Mouse (Mus musculus) forebrain, embryonic 13.5 days (tissue): ENCODE measurements around the gene Sfswap. TPM values are rescaled to one million over a fixed set of nuclear protein-coding genes. Genes with fewer than 3 reads are reported as not detected.

Experiments
- ATAC-seq: fragments of 200-750 bp; cut with Nextera tagmentation; 2 replicates; pipeline ENCODE4 v1.8.0; 2017
- H3K27ac ChIP-seq: fragments of 300-500 bp; sonication (generic); 2 replicates; pipeline ENCODE4 v1.5.1; 2015; ENCODE audit warnings: inconsistent platforms, mild to moderate bottlenecking, moderate library complexity
- H3K27me3 ChIP-seq: fragments of 300-500 bp; sonication (generic); 2 replicates; pipeline ENCODE4 v1.6.1; 2015; ENCODE audit warnings: mild to moderate bottlenecking, inconsistent platforms
- H3K36me3 ChIP-seq: fragments of 300-500 bp; sonication (generic); 2 replicates; pipeline ENCODE4 v1.6.1; 2015; ENCODE audit warnings: mild to moderate bottlenecking, inconsistent platforms; ENCODE audit not compliant: poor library complexity, severe bottlenecking
- H3K4me1 ChIP-seq: fragments of 300-500 bp; sonication (generic); 2 replicates; pipeline ENCODE4 v1.6.1; 2015; ENCODE audit warnings: inconsistent platforms
- H3K4me2 ChIP-seq: fragments of 300-500 bp; sonication (generic); 2 replicates; pipeline ENCODE4 v1.6.1; 2015; ENCODE audit warnings: inconsistent platforms, mild to moderate bottlenecking, moderate library complexity
- H3K4me3 ChIP-seq: fragments of 300-500 bp; sonication (generic); 2 replicates; pipeline ENCODE4 v1.5.1; 2015; ENCODE audit warnings: mild to moderate bottlenecking, inconsistent platforms
- H3K9ac ChIP-seq: fragments of 300-500 bp; sonication (generic); 2 replicates; pipeline ENCODE4 v1.6.1; 2015; ENCODE audit warnings: mild to moderate bottlenecking, inconsistent platforms
- H3K9me3 ChIP-seq: fragments of 300-500 bp; sonication (generic); replicated peaks from 2 replicates; pipeline ENCODE4 v1.6.1; 2016; ENCODE audit warnings: inconsistent platforms
- WGBS: fragments of 180-500 bp; shearing (Covaris S2); methylation state at CpG from one replicate; pipeline ENCODE4 v1.1.7; 2015; 5-methylcytosine and 5-hydroxymethylcytosine counted together
- polyA plus RNA-seq: library from polyadenylated mRNA; unstranded; fragments of >200 nt; fragmentation: Nextera tagmentation; extraction: Ambion mirVana; gene quantifications from 2 replicates; pipeline ENCODE4 v1.2.1, GENCODE M21; 2015

The Sfswap gene
- polyA plus RNA-seq, 1 experiment from 2014 or later: 54.5 TPM

DNA sequence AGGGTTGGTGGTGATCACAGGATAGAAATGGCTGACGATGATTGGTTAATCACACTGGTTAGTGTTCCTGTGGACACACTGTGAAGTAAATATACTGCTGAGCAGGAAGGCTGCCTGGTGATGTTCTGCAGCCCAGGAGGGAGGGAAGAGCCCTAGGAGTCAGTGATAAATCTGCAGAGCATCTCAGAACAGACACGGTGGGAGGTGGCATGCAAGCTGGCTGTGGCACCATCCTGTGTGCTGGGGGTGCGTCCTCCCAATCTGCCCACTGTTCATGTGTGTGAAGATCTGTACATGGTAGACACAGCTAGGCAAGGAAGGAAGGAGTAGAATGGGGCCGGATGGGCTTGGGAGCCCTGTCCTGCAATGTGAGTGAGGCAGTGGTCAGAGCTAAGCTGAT is 67.6 kb downstream of the Sfswap start:
- H3K4me1 ChIP-seq: no peaks in the 10 kb centered on the region
- H3K4me3 ChIP-seq: no peak overlapping the region
- 96% methylated on average over 4 of the region's 4 CpGs for WGBS
- H3K4me2 ChIP-seq: no peak overlapping the region
- H3K27me3 ChIP-seq: no peaks in the 10 kb centered on the region
- no peak for ATAC-seq
- no peak overlapping the region for H3K27ac ChIP-seq
- H3K36me3 ChIP-seq: peaks cover 95% of the 10 kb centered on the region
- H3K9me3 ChIP-seq: no peaks in the 10 kb centered on the region
- H3K9ac ChIP-seq: no peak overlapping the region

GRCm38 (mm10) chr5:129578201-129578600 is 77.2 kb downstream of the Sfswap start:
- Histone ChIP-seq H3K9ac (no peak overlapping the region), H3K27me3 (peaks cover 20% of the 10 kb centered on the region), H3K4me1 (0 out of 2 replicates have a peak, but pooled peaks cover 3% of the 10 kb centered on the region), H3K27ac (no peak overlapping the region), H3K36me3 (no peaks in the 10 kb centered on the region), H3K4me3 (no peak overlapping the region), H3K4me2 (no peak overlapping the region), H3K9me3 (no peaks in the 10 kb centered on the region)
- ATAC-seq: no peak
- 52% methylated on average over 12 of the region's 12 CpGs for WGBS

DNA sequence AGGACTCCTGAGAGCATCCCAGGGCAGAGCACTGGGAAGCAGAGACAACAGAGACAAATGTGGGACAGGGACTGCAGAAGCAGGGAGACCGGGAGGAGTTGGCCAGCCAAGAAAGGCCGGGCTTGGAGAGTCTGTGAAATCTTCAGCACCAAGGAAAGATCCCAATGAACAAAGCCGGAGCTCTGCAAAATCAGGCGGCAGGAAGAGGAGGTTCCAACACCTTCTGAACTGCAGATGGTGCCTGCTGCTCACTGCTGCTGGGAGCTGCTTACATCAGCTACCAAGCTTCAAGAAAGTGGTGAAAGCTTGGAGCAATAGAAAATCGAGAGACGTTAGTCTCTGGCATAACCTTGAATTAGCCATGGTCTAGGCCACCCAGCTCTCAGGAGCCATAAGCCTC is 79.0 kb downstream of the Sfswap start:
- Histone ChIP-seq H3K27ac (peak overlapping the region; percentile 32), H3K4me3 (no peak overlapping the region), H3K9me3 (no peaks in the 10 kb centered on the region), H3K9ac (no peak overlapping the region), H3K4me2 (no peak overlapping the region), H3K36me3 (no peaks in the 10 kb centered on the region), H3K27me3 (peaks cover 20% of the 10 kb centered on the region), H3K4me1 (peaks cover 15% of the 10 kb centered on the region)
- no peak for ATAC-seq
- 36% methylated on average over 6 of the region's 6 CpGs for WGBS

DNA sequence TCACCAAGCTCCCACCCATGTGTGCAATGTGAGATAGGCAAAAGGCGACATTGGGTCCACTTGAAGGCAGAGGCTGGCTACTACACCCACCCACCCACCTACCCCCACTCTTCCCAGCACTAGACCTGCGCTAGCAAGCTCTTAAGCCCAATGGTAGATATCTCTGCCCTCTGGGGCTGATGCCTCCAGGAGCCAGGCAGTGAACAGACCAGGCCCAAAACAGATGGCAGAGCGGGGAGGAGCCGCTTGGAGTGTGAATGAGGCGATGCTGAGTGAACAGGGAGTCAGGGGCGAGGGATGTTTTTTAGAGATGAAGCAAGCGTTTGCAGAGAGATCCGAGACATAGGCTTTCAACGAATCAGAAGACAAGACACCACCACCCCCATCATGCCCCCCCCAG is 79.6 kb downstream of the Sfswap start:
- no peak for ATAC-seq
- H3K36me3 ChIP-seq: no peaks in the 10 kb centered on the region
- peaks cover 21% of the 10 kb centered on the region for H3K4me1 ChIP-seq
- H3K9ac ChIP-seq: no peak overlapping the region
- no peak overlapping the region for H3K4me2 ChIP-seq
- peaks cover 23% of the 10 kb centered on the region for H3K27me3 ChIP-seq
- peak overlapping the region; percentile 32 for H3K27ac ChIP-seq
- H3K4me3 ChIP-seq: no peak overlapping the region
- no peaks in the 10 kb centered on the region for H3K9me3 ChIP-seq
- WGBS: 83% methylated on average over 9 of the region's 9 CpGs

DNA sequence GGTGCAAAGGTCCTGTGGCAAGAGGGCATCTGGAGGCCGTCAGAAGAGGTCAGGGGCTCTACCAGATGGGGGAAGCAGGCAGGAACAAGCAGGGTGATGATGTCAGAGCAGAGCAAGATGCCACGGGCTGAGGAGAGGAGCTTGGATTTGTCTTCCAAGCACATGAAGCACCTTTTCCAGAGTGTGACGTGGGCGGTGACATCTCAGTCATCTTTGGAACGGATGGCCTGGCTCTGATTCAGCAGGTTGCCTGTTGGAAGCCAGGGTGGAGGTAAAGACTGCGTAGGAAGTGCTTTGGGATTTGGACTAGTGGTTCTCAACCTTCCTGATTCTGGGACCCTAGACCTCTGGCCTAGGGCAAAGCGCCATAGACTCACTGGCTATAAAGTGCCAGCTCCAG is 80.0 kb downstream of the Sfswap start:
- Histone ChIP-seq H3K4me3 (no peak overlapping the region), H3K27me3 (peaks cover 23% of the 10 kb centered on the region), H3K9ac (no peak overlapping the region), H3K9me3 (no peaks in the 10 kb centered on the region), H3K27ac (0 out of 2 replicates have a peak overlapping the region, but pooled peaks have one; percentile 32), H3K36me3 (no peaks in the 10 kb centered on the region), H3K4me1 (peaks cover 25% of the 10 kb centered on the region), H3K4me2 (no peak overlapping the region)
- 73% methylated on average over 7 of the region's 7 CpGs for WGBS
- no peak for ATAC-seq

DNA sequence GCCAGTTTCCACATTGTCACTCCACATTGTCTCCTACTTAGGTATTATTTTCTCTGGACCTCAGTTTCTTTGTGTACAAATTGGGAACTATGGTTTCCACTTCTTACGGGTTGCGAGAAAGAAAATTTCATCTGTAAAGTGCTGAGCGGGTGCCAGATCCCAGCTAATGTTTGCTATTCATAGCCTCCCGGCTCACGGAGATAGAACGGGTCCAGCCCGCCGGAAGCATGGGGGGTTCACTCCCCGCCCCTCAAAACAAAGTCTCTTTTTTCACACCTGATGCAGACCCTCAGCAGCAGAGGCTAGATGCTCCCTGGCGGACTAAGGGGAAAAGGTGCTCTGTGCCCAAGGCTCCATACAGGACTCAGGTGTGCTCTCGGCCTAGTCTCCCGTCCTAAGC is 82.3 kb downstream of the Sfswap start:
- Histone ChIP-seq H3K27ac (no peak overlapping the region), H3K4me1 (peaks cover 36% of the 10 kb centered on the region), H3K9me3 (no peaks in the 10 kb centered on the region), H3K4me3 (peak overlapping the region; percentile 79), H3K9ac (peak overlapping the region; percentile 87), H3K36me3 (no peaks in the 10 kb centered on the region), H3K4me2 (peak overlapping the region; percentile 97), H3K27me3 (peaks cover 23% of the 10 kb centered on the region)
- no peak for ATAC-seq
- 4% methylated on average over 12 of the region's 12 CpGs for WGBS

GRCm38 (mm10) chr5:129583761-129584582 is 83.0 kb downstream of the Sfswap start, which contains the start of gene Mmp17:
Gene Mmp17, plus strand, starts transcription at chr5:129584169.
- Histone ChIP-seq H3K9me3 (no peaks in the 10 kb centered on the region), H3K4me1 (peaks cover 36% of the 10 kb centered on the region), H3K4me2 (peak within 1 kb of the TSS; percentile 97), H3K9ac (peak within 1 kb of the TSS; percentile 87), H3K4me3 (peak within 1 kb of the TSS; percentile 79), H3K27ac (0 out of 2 replicates have a peak within 1 kb of the TSS, but pooled peaks have one; percentile 40), H3K27me3 (peaks cover 23% of the 10 kb centered on the region), H3K36me3 (no peaks in the 10 kb centered on the region)
- under 1% methylated on average over 80 of the region's 80 CpGs for WGBS
- peak; percentile 91 for ATAC-seq

- H3K4me1 ChIP-seq: peaks cover 36% of the 10 kb centered on the region
- WGBS: under 1% methylated on average over 76 of the region's 76 CpGs
- no peaks in the 10 kb centered on the region for H3K9me3 ChIP-seq
- H3K9ac ChIP-seq: peak overlapping the region; percentile 87
- no peaks in the 10 kb centered on the region for H3K36me3 ChIP-seq
- peaks cover 23% of the 10 kb centered on the region for H3K27me3 ChIP-seq
- H3K4me3 ChIP-seq: peak overlapping the region; percentile 79
- peak overlapping the region; percentile 10; the same call in 1 of the 2 replicates for H3K27ac ChIP-seq
- ATAC-seq: peak; percentile 4
- H3K4me2 ChIP-seq: peak overlapping the region; percentile 97
Observed at GRCm38 (mm10) chr5:129584583-129585541, 83.8 kb downstream of the Sfswap start.

GRCm38 (mm10) chr5:129586016-129586415 is 85.0 kb downstream of the Sfswap start:
- ATAC-seq: peak; percentile 58
- Histone ChIP-seq H3K9ac (peak overlapping the region; percentile 70), H3K4me1 (peaks cover 45% of the 10 kb centered on the region), H3K4me2 (peak overlapping the region; percentile 97), H3K27ac (peak overlapping the region; percentile 79), H3K36me3 (no peaks in the 10 kb centered on the region), H3K27me3 (peaks cover 23% of the 10 kb centered on the region), H3K4me3 (peak overlapping the region; percentile 79), H3K9me3 (no peaks in the 10 kb centered on the region)
- 2% methylated on average over 17 of the region's 17 CpGs for WGBS

- H3K36me3 ChIP-seq: no peaks in the 10 kb centered on the region
- H3K27ac ChIP-seq: peak overlapping the region; percentile 79
- peak overlapping the region; percentile 79 for H3K4me3 ChIP-seq
- 34% methylated on average over 13 of the region's 13 CpGs for WGBS
- no peak; the same call in 1 of the 2 replicates for ATAC-seq
- H3K27me3 ChIP-seq: peaks cover 20% of the 10 kb centered on the region
- H3K9me3 ChIP-seq: no peaks in the 10 kb centered on the region
- H3K4me2 ChIP-seq: peak overlapping the region; percentile 97
- peaks cover 50% of the 10 kb centered on the region for H3K4me1 ChIP-seq
- peak overlapping the region; percentile 70 for H3K9ac ChIP-seq
Observed at GRCm38 (mm10) chr5:129586471-129586870, 85.5 kb downstream of the Sfswap start.

DNA sequence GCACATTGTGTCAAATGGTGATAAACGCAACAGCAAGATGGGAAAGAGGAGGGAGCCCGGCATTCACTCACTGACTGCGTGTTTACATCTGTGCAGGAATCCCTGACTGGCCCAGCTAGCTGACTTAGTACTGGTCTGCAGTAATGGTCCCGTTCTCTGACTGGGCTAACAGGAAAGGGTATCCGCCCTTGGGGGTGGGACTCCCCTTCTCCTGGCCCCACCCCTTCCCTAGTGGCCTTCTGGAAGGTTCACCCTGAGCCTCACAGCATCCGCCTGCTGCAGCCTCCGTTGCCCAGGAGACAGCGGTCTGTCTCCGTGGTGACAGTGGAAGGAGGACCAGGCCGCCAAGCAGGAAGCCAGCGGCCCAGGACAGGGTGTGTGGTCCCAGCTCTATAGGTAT is 89.9 kb downstream of the Sfswap start:
- H3K9ac ChIP-seq: peak overlapping the region; percentile 32; the same call in 1 of the 2 replicates
- ATAC-seq: peak; percentile 25; the same call in 1 of the 2 replicates
- WGBS: 7% methylated on average over 11 of the region's 11 CpGs
- H3K9me3 ChIP-seq: no peaks in the 10 kb centered on the region
- no peak overlapping the region for H3K27ac ChIP-seq
- no peak overlapping the region for H3K4me3 ChIP-seq
- H3K27me3 ChIP-seq: no peaks in the 10 kb centered on the region
- H3K4me2 ChIP-seq: peak overlapping the region; percentile 28
- peaks cover 33% of the 10 kb centered on the region for H3K4me1 ChIP-seq
- peaks cover 10% of the 10 kb centered on the region; the same call in 1 of the 2 replicates for H3K36me3 ChIP-seq
